Mouse (Mus musculus) kidney, adult 2 months (tissue): ENCODE data around the gene Fam3b.

Source experiments
- CTCF ChIP-seq: fragments of 200-500 bp; conservative IDR thresholded peaks from 2 replicates; pipeline ENCODE4 v1.5.1; 2011; ENCODE audit warnings: low read depth, mild to moderate bottlenecking, control low read depth, low read length, moderate library complexity, mixed read lengths; ENCODE audit not compliant: insufficient read depth, insufficient read length
- POLR2A ChIP-seq: fragments of 200-500 bp; IDR thresholded peaks from one replicate; pipeline ENCODE4 v1.6.1; 2011; ENCODE audit warnings: low read depth, low read length, control low read depth

GRCm38 (mm10) chr16:97467472-97467871 lies 47.1 kb downstream of the Fam3b start:
- TF ChIP-seq CTCF (no peak), POLR2A (no peak)
